Mouse (Mus musculus) intestine, embryonic 15.5 days (tissue): Measurements from ENCODE around the gene Yrdc. TPM values are rescaled to one million over a fixed set of nuclear protein-coding genes. Genes with fewer than 3 reads are reported as not detected.

Experiments
- ATAC-seq: fragments of 200-750 bp; cut with Nextera tagmentation; 2 replicates; pipeline ENCODE4 v1.8.0; 2017; ENCODE audit warnings: moderate TSS enrichment, moderate library complexity
- H3K27ac ChIP-seq: fragments of 300-500 bp; sonication (generic); 2 replicates; pipeline ENCODE4 v1.5.1; 2015; ENCODE audit warnings: mild to moderate bottlenecking, inconsistent platforms
- H3K27me3 ChIP-seq: fragments of 300-500 bp; sonication (generic); replicated peaks from 2 replicates; pipeline ENCODE4 v1.6.1; 2015; ENCODE audit warnings: inconsistent platforms
- H3K36me3 ChIP-seq: fragments of 300-500 bp; sonication (generic); 2 replicates; pipeline ENCODE4 v1.6.1; 2015; ENCODE audit warnings: inconsistent platforms
- H3K4me1 ChIP-seq: fragments of 300-500 bp; sonication (generic); replicated peaks from 2 replicates; pipeline ENCODE4 v1.6.1; 2015; ENCODE audit warnings: inconsistent platforms
- H3K4me2 ChIP-seq: fragments of 300-500 bp; sonication (generic); replicated peaks from 2 replicates; pipeline ENCODE4 v1.6.1; 2015; ENCODE audit warnings: mild to moderate bottlenecking, inconsistent platforms
- H3K4me3 ChIP-seq: fragments of 300-500 bp; sonication (generic); replicated peaks from 2 replicates; pipeline ENCODE4 v1.5.1; 2015; ENCODE audit warnings: inconsistent platforms
- H3K9ac ChIP-seq: fragments of 300-500 bp; sonication (generic); 2 replicates; pipeline ENCODE4 v1.6.1; 2015; ENCODE audit warnings: inconsistent platforms
- H3K9me3 ChIP-seq: fragments of 300-500 bp; sonication (generic); 2 replicates; pipeline ENCODE4 v1.6.1; 2016; ENCODE audit warnings: inconsistent platforms
- WGBS: fragments of 180-500 bp; shearing (Covaris S2); methylation state at CpG from one replicate; pipeline ENCODE4 v1.1.7; 2015; 5-methylcytosine and 5-hydroxymethylcytosine counted together
- polyA plus RNA-seq: library from polyadenylated mRNA; unstranded; fragments of >200 nt; fragmentation: Nextera tagmentation; extraction: Ambion mirVana; gene quantifications from 2 replicates; pipeline ENCODE4 v1.2.1, GENCODE M21; 2015

Yrdc gene
- polyA plus RNA-seq, 1 experiment from 2014 or later: 32.0 TPM

DNA sequence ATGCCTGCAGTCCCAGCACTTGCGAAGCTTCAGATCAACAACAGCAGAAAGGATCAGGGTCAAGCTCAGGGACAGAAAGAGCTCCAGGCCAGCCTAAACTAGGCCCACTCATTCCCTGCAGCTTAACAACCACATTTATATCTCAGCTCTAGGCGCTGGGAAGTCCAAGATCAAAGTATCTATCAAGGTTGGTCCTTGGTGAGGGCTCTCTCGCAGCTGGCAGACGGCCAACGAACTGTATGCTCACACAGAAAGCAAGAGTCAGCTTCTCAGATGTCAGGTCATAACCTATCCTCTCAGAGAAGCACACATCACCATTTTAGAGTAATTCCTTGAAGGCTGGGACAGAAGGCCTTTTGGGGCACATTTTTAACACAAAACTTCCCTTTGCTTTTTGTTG lies 7.9 kb downstream of the Yrdc start:
- Histone ChIP-seq H3K9me3 (no peaks in the 10 kb centered on the region), H3K36me3 (peaks cover 9% of the 10 kb centered on the region; the same call in 1 of the 2 replicates), H3K27me3 (peaks cover 25% of the 10 kb centered on the region), H3K9ac (no peak overlapping the region), H3K4me3 (no peak overlapping the region), H3K4me2 (no peak overlapping the region), H3K4me1 (peaks cover 13% of the 10 kb centered on the region), H3K27ac (no peak overlapping the region)
- no peak for ATAC-seq
- 70% methylated on average over 5 of the region's 5 CpGs for WGBS

DNA sequence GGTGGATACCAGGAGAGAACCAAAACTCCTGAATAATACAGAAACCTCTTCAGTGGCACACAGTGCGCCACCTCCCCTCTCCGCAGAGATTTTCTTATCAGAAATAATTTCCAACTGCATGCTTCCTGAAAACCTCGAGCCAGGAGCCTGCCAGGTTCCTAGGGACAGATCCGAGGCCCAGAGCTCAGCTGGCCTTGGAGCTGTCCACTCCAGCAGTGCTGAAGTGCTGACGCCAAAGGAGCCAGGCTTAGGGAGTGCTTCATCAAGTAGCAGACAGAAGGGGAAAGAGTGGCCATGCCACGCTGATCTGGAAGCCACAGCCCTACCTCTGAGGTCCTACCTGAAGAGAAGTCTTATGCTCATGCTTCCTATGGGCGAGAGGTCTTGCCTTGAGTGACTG lies 10.0 kb downstream of the Yrdc start:
- WGBS: 7% methylated on average over 7 of the region's 7 CpGs
- ATAC-seq: peak; percentile 63; the same call in 1 of the 2 replicates

DNA sequence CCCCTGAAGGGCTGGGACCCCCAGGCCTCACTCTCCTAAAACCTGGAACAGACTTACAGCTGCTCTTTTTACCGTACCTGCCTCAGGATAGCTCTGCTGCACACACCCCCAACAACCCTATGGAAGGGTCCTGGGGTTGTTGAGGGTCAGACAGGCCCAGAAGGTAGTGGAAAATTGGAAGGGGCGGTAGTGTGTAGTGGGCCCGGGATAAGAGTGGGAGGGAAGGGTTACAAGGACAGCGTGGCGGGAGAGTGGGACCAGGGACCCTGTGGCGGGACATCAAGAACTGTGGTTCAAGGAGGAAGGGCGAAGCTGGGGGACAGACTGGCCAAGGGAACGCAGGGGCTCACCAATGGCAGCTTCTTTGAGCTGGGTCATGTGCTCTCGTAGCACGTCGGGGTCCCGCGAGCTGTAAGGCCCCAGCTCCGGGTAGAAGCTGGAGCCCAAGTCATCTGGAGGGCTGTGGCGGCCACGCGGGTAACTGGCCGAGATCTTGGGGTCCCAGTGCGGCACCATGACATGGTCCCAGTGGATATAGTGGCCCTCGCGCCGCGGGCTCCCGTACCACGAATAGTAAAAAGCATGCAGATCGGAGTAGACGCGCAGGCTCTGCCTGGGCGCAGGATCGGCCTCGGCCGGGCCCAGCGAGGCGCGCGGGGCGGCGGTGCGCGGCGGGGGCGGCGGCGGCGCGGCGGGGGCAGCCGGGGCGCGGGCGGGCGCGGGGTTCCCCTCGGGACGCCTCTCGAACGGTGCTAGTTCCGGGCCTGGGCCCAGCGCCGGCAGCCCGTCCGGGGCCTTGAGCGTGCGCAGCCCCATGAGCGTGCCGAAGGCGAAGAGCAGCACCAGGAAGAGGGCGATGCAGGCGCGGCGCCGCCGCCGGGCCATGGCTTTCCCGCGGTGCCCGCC lies 11.1 kb downstream of the Yrdc start, which contains the start of gene Maneal:
Gene Maneal (minus strand): TSS at position 889 of the 906 bp plus-strand sequence.
- H3K4me3 ChIP-seq: peak within 1 kb of the TSS; percentile 43
- 0 out of 2 replicates have a peak within 1 kb of the TSS, but pooled peaks have one; percentile 17 for H3K9ac ChIP-seq
- H3K4me1 ChIP-seq: peaks cover 13% of the 10 kb centered on the region
- H3K27ac ChIP-seq: no peak within 1 kb of the TSS
- 4% methylated on average over 65 of the region's 77 CpGs for WGBS
- peak within 1 kb of the TSS; percentile 75 for H3K4me2 ChIP-seq
- ATAC-seq: peak; percentile 15; the same call in 1 of the 2 replicates
- no peaks in the 10 kb centered on the region for H3K9me3 ChIP-seq
- peaks cover 28% of the 10 kb centered on the region for H3K27me3 ChIP-seq
- no peaks in the 10 kb centered on the region for H3K36me3 ChIP-seq

More for the DNA sequence above, 10.0 kb downstream of the Yrdc start:
- Histone ChIP-seq H3K4me2 (no peak overlapping the region), H3K4me3 (no peak overlapping the region), H3K36me3 (peaks cover 6% of the 10 kb centered on the region; the same call in 1 of the 2 replicates), H3K27me3 (peaks cover 28% of the 10 kb centered on the region), H3K4me1 (peaks cover 13% of the 10 kb centered on the region), H3K9me3 (no peaks in the 10 kb centered on the region), H3K27ac (no peak overlapping the region), H3K9ac (no peak overlapping the region)

DNA sequence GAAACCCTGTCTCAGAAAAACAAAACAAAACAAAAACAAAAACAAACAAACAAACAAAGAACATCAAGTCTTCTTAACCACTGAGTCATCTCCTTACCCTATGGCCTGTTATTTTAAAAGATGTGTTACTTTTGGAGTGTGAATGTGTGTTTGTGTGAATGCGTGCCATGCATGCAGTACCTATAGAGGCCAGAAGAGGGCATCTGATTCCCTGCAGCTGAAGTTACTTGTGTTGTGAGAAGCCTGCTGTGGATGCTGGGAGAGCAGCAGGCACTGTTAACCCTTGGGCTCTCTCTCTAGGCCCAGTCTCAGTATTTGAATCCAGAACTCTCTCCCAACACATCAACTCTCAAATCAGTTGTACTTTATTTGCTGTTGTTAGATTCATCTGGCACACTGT lies 22.2 kb downstream of the Yrdc start:
- no peak for ATAC-seq
- H3K9me3 ChIP-seq: no peaks in the 10 kb centered on the region
- H3K4me2 ChIP-seq: no peak overlapping the region
- 95% methylated on average over 1 of the region's 1 CpGs for WGBS
- no peaks in the 10 kb centered on the region for H3K27me3 ChIP-seq
- H3K9ac ChIP-seq: no peak overlapping the region
- no peak overlapping the region for H3K27ac ChIP-seq
- no peaks in the 10 kb centered on the region for H3K36me3 ChIP-seq
- H3K4me1 ChIP-seq: no peaks in the 10 kb centered on the region
- no peak overlapping the region for H3K4me3 ChIP-seq

DNA sequence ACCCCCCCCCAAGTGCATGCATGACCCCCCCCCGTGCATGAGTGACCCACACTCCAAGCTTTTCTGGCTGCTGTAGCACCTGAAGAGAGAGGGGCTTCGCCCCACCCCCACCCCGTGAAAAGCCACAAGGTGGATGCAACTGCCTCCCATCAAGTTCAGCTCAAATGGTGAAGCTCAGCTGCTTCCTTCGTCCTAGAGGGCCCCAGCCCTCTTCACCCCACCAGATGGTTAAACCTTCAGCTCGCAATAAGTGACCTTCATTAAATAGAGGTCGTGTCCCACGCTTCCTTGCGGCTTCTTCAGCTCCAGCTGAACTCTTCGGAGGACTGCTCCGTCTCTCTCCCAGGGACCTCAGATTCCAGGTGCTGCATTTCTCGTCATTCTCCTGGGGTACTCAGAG lies 30.1 kb downstream of the Yrdc start, which contains the start of gene Epha10:
Gene Epha10 (plus strand): TSS at position 301 of the 400 bp plus-strand sequence.
- H3K4me1 ChIP-seq: peaks cover 10% of the 10 kb centered on the region
- no peaks in the 10 kb centered on the region for H3K9me3 ChIP-seq
- H3K27ac ChIP-seq: no peak within 1 kb of the TSS
- peaks cover 62% of the 10 kb centered on the region for H3K27me3 ChIP-seq
- H3K9ac ChIP-seq: no peak within 1 kb of the TSS
- ATAC-seq: no peak
- no peaks in the 10 kb centered on the region for H3K36me3 ChIP-seq
- peak within 1 kb of the TSS; percentile 30 for H3K4me3 ChIP-seq
- WGBS: 7% methylated on average over 11 of the region's 11 CpGs
- H3K4me2 ChIP-seq: peak within 1 kb of the TSS; percentile 63

DNA sequence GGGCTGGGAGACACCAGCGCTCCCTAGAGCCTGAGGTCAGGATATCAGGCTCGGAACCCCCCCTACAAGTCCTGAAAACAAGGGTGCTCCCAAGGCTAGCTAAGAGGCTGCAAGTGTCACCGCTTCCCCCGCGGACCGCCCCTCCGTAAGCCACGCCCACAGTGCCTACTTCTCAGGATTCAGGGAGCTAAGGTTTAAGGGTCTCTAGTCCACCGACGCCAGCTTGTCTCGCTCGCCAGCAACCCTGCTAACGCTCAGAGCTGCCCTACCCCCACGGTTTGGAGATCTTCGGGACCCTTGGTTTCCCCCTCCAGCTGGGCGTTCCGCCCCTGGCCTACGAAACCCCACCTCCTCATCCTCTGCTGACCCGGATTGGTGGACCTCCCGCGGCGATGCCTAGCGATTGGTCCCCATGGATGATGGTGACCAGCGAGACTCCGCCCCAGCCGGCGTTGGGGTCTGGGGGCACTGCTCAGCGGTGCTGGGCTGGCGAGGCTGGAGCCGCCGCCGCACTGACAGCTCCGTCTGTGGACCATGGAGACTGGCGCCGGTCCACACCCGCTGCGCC lies 30.9 kb downstream of the Yrdc start:
- ATAC-seq: peak; percentile 71
- Histone ChIP-seq H3K4me3 (peak overlapping the region; percentile 30), H3K9ac (no peak overlapping the region), H3K4me1 (peaks cover 10% of the 10 kb centered on the region), H3K9me3 (no peaks in the 10 kb centered on the region), H3K36me3 (no peaks in the 10 kb centered on the region), H3K27me3 (peaks cover 71% of the 10 kb centered on the region), H3K4me2 (peak overlapping the region; percentile 63), H3K27ac (no peak overlapping the region)
- WGBS: under 1% methylated on average over 37 of the region's 37 CpGs

DNA sequence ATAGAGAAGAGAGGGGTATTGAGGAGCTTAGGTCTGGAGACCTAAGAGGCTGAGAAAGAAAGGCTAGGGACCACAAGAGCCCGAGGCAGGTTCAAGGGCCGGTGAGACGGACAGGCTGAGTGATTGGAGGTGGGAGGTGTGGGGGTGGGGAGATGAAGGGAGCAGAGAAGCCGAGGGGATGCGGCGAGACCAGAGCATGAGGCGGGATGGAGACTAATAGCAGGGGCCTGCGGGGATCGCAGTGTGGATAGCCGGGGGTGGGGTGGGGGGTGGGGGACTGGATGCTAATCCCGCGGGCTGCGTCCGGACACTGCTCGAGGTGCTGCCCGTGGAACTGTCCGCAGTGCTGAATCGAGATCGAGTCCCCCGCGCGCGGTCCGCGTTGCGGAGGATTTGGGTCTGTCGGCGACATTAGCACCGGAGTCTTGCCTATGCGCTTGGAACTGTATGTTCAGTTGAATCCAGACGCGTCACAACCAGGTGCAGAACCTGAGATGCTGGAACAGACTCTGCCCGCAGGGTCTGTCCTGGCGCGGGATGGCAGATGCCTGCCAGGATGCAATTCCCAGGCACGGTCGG lies 31.8 kb downstream of the Yrdc start:
- H3K27ac ChIP-seq: no peak overlapping the region
- H3K27me3 ChIP-seq: peaks cover 72% of the 10 kb centered on the region
- peak; percentile 20; the same call in 1 of the 2 replicates for ATAC-seq
- H3K4me2 ChIP-seq: peak overlapping the region; percentile 63
- WGBS: 1% methylated on average over 35 of the region's 37 CpGs
- H3K9me3 ChIP-seq: no peaks in the 10 kb centered on the region
- peaks cover 10% of the 10 kb centered on the region for H3K4me1 ChIP-seq
- H3K9ac ChIP-seq: no peak overlapping the region
- H3K4me3 ChIP-seq: no peak overlapping the region; the same call in 1 of the 2 replicates
- no peaks in the 10 kb centered on the region for H3K36me3 ChIP-seq

DNA sequence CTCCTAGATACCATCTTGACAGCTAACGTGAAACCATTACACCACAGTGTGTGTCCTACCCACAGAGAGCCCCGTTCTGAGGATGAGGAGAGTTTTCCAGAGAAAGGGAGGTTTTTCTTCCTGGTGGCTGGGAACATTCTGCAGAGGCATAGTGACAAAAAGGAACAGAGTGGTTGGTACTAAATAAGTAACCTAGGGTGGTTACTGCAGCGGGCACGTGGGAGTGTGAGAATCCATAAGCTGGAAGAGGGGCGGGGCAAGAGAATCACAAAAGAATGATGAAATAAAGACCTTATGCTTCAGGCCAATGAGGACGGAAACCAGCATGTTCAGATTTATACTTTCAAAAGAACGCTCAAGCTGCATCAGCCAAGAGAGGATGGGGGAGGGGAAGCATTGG lies 38.2 kb downstream of the Yrdc start:
- WGBS: 69% methylated on average over 7 of the region's 7 CpGs
- Histone ChIP-seq H3K27ac (no peak overlapping the region), H3K27me3 (peaks cover 54% of the 10 kb centered on the region), H3K4me3 (no peak overlapping the region), H3K9me3 (no peaks in the 10 kb centered on the region), H3K4me2 (no peak overlapping the region), H3K4me1 (no peaks in the 10 kb centered on the region), H3K36me3 (no peaks in the 10 kb centered on the region), H3K9ac (no peak overlapping the region)
- ATAC-seq: no peak

DNA sequence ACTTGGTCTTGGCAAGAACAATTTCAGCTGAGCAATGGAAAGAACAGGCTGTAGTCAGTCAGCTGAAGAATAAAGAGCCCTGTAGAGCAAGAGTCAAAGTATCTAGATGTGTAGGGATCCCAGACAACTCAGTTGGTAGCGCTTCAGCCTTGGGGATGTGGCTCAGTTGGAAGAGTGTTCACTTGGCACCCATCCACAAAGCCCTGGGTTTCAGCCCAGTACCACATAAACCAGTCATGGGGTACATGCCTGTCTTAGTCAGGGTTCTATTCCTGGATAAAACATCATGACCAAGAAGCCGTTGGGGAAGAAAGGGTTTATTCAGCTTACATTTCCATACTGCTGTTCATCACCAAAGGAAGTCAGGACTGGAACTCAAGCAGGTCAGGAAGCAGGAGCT lies 39.5 kb downstream of the Yrdc start:
- Histone ChIP-seq H3K4me1 (peaks cover 5% of the 10 kb centered on the region; the same call in 1 of the 2 replicates), H3K27ac (no peak overlapping the region), H3K9ac (no peak overlapping the region), H3K9me3 (no peaks in the 10 kb centered on the region), H3K4me3 (no peak overlapping the region), H3K36me3 (no peaks in the 10 kb centered on the region), H3K27me3 (peaks cover 57% of the 10 kb centered on the region), H3K4me2 (no peak overlapping the region)
- no peak for ATAC-seq
- WGBS: 92% methylated on average over 2 of the region's 2 CpGs

DNA sequence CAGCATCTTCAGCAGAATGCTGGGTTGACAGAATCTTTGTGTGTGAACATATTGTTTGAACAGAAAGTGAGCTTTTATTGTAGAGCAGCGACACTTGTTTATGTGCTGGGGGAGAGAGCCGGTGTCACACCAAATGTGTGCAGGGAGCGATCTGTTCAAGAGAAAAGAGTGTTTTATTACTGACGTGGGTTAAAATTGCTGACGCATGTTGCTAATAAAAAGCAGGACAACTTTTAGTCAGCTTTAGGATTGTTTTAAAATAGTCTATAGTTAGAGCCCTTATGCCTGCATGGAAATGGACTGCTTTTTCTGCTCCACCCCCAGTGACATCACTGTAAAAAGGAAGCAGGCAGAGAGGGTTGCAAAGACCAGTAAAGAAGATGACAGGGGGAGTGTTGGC lies 40.4 kb downstream of the Yrdc start:
- Histone ChIP-seq H3K4me1 (peaks cover 7% of the 10 kb centered on the region; the same call in 1 of the 2 replicates), H3K27ac (no peak overlapping the region), H3K4me2 (no peak overlapping the region), H3K27me3 (peaks cover 58% of the 10 kb centered on the region), H3K9me3 (no peaks in the 10 kb centered on the region), H3K9ac (no peak overlapping the region), H3K36me3 (no peaks in the 10 kb centered on the region), H3K4me3 (no peak overlapping the region)
- 71% methylated on average over 5 of the region's 5 CpGs for WGBS
- ATAC-seq: no peak

DNA sequence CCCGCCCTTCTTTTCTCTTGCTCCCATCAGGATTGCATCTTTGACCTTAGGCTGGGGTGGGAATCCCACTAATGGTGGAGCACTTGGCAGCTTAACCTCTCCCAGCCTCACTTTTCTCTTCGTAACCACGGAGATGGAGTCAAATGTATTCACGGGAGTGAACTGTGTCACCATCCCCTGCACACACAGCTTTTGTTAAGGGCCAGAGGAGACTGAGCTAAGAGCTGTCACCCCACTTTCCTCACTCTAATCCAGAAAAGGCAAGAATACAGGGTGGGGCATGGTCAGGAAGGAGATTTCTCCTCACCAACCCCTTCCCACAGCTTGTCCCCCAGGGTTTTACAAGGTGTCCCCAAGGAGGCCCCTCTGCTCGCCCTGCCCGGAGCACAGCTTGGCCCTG lies 43.3 kb downstream of the Yrdc start:
- 27% methylated on average over 6 of the region's 6 CpGs for WGBS
- no peaks in the 10 kb centered on the region for H3K9me3 ChIP-seq
- H3K36me3 ChIP-seq: no peaks in the 10 kb centered on the region
- H3K9ac ChIP-seq: no peak overlapping the region
- H3K4me2 ChIP-seq: no peak overlapping the region
- peaks cover 7% of the 10 kb centered on the region; the same call in 1 of the 2 replicates for H3K4me1 ChIP-seq
- H3K4me3 ChIP-seq: no peak overlapping the region
- ATAC-seq: no peak
- peaks cover 60% of the 10 kb centered on the region for H3K27me3 ChIP-seq
- H3K27ac ChIP-seq: no peak overlapping the region
